In genomic region chr17:43110168-43110885, GRCm38 (mm10) we compare ENCODE assay signal across 21 mouse cellular contexts.
"Had no signal": no experiment of that assay in that cellular context is flagged by ENCODE, and none has a peak within 500 bp of the region (broad histone marks: within the 10 kb centered on the region; RNA-seq: fewer than 3 reads in every experiment).

No protein-coding gene starts in this region.

- H3K9me3 ChIP-seq: forebrain, embryonic 15.5 days; heart, embryonic 10.5 days; heart, embryonic 12.5 days; hindbrain, embryonic 13.5 days; hindbrain, embryonic 15.5 days; kidney, embryonic 15.5 days; limb, embryonic 13.5 days; limb, embryonic 15.5 days; liver, embryonic 12.5 days had no signal

- H3K27ac ChIP-seq: forebrain, embryonic 15.5 days; heart, embryonic 10.5 days; hindbrain, embryonic 13.5 days; hindbrain, embryonic 15.5 days; hindbrain, postnatal 0 days; kidney, embryonic 15.5 days; limb, embryonic 13.5 days; limb, embryonic 15.5 days; liver, embryonic 12.5 days; liver, embryonic 14.5 days had no signal

- H3K9ac ChIP-seq: forebrain, embryonic 15.5 days; forebrain, postnatal 0 days; heart, embryonic 12.5 days; hindbrain, embryonic 13.5 days; hindbrain, embryonic 15.5 days; kidney, embryonic 15.5 days; limb, embryonic 13.5 days; limb, embryonic 15.5 days; liver, embryonic 12.5 days; liver, embryonic 14.5 days had no signal

- H3K27me3 ChIP-seq: forebrain, embryonic 15.5 days; heart, embryonic 12.5 days; hindbrain, embryonic 13.5 days; hindbrain, embryonic 15.5 days; kidney, embryonic 15.5 days; limb, embryonic 13.5 days; limb, embryonic 15.5 days had no signal

- H3K4me2 ChIP-seq: forebrain, embryonic 15.5 days; heart, embryonic 12.5 days; hindbrain, embryonic 13.5 days; hindbrain, embryonic 15.5 days; kidney, embryonic 15.5 days; limb, embryonic 13.5 days; limb, embryonic 15.5 days; liver, embryonic 12.5 days had no signal

- H3K4me3 ChIP-seq: forebrain, embryonic 15.5 days; heart, embryonic 10.5 days; heart, embryonic 12.5 days; hindbrain, embryonic 13.5 days; hindbrain, embryonic 15.5 days; kidney, embryonic 15.5 days; limb, embryonic 13.5 days; limb, embryonic 15.5 days; liver, embryonic 12.5 days had no signal

- H3K4me1 ChIP-seq: forebrain, embryonic 15.5 days; heart, embryonic 10.5 days; heart, embryonic 12.5 days; limb, embryonic 13.5 days had no signal

- H3K36me3 ChIP-seq: forebrain, embryonic 15.5 days; heart, embryonic 10.5 days; heart, embryonic 12.5 days; hindbrain, embryonic 13.5 days; hindbrain, embryonic 15.5 days; kidney, embryonic 15.5 days; limb, embryonic 13.5 days; limb, embryonic 15.5 days; liver, embryonic 12.5 days had no signal

- ATAC-seq: forebrain, embryonic 15.5 days; forebrain, postnatal 0 days; hindbrain, postnatal 0 days; intestine, embryonic 16.5 days; liver, embryonic 12.5 days had no signal

- DNase-seq: forebrain, postnatal 0 days; gastrocnemius, postnatal 14 days; gastrocnemius, postnatal 36 days; heart, adult 18-20 months; heart, postnatal 10 days; heart, postnatal 36 days; layer of hippocampus, adult 9-11 months; layer of hippocampus, postnatal 36 days; left cerebral cortex, postnatal 4 days had no signal
